Mouse (Mus musculus) gastrocnemius, postnatal 14 days (tissue): ENCODE results near the gene Hcls1. TPM values are rescaled to one million over a fixed set of nuclear protein-coding genes. Genes with fewer than 3 reads are reported as not detected.

Experiments
- DNase-seq: peaks from one replicate; pipeline ENCODE4 v3.0.0; 2021; ENCODE audit warnings: mixed read lengths
- intact Hi-C: fragments of 180-260 bp; cut with DNase I; formaldehyde crosslinking; loops from one replicate; pipeline ENCODE4 v1.15.1; 2025; ENCODE audit warnings: low total_unique reads
- total RNA-seq, 2 experiments: library from RNA; stranded (reverse); gene quantifications; 2 replicates each; pipeline ENCODE4 v1.2.3; 2021

Hcls1 gene
- total RNA-seq, 2 experiments from 2014 or later: 4.7 to 5.5 TPM

GRCm38 (mm10) chr16:36927495-36928105, 7.2 kb upstream of the Hcls1 start:
- no peak for DNase-seq
- intact Hi-C loops: no loop called here

DNA sequence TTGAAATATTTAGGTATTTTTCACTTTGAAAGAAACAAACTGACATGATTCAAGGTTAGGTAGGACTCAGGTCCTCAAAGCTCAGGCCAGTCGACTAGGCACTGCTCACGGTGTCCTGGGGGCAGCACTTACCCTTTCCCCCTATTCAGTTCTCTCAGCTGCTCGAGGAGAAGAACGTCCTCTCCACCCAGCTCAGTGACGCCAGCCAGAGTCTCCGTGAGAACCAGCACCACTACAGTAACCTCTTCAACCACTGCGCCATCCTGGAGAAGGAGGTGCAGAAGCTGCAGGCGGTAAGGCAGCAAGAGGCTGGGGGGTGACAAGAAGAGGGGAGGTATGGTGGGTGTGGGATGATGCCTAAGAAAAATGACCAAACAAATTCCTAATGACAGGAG, 6.7 kb upstream of the Hcls1 start:
- intact Hi-C loops: no loop called here

GRCm38 (mm10) chr16:36929216-36929615, 5.6 kb upstream of the Hcls1 start:
- DNase-seq: no peak
- intact Hi-C loops: no loop called here

More for the DNA sequence above, 6.7 kb upstream of the Hcls1 start:
- DNase-seq: no peak

GRCm38 (mm10) chr16:36930231-36931136, 4.3 kb upstream of the Hcls1 start:
- DNase-seq: no peak
- intact Hi-C loops: no loop called here

GRCm38 (mm10) chr16:36931381-36931780, 3.4 kb upstream of the Hcls1 start:
- DNase-seq: no peak

DNA sequence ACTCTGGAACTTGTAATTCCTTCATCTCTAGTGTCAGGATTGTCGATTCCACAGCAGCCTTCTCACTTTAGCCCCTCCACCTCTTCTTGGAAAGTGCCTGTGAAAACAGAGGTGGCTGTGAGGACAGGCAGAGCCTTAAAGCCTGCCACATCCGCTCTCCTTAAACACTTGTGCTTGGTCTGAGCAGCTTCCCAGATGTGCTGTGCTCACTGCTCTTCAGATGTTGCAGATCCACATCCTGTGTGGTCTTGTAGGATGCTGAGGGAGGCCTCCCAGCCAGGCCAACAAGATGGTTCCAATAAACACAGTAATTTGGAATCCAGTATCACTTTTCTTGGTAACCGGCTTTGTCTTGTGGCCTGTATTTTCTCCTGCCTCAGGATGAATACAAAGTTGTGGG, 2.8 kb upstream of the Hcls1 start:
- intact Hi-C loops: no loop called here
- DNase-seq: no peak

More at GRCm38 (mm10) chr16:36931381-36931780, 3.4 kb upstream of the Hcls1 start:
- intact Hi-C loops: no loop called here

- DNase-seq: no peak
- intact Hi-C loops: no loop called here
These were observed 2.2 kb upstream of the Hcls1 start for GRCm38 (mm10) chr16:36932546-36932945.

DNA sequence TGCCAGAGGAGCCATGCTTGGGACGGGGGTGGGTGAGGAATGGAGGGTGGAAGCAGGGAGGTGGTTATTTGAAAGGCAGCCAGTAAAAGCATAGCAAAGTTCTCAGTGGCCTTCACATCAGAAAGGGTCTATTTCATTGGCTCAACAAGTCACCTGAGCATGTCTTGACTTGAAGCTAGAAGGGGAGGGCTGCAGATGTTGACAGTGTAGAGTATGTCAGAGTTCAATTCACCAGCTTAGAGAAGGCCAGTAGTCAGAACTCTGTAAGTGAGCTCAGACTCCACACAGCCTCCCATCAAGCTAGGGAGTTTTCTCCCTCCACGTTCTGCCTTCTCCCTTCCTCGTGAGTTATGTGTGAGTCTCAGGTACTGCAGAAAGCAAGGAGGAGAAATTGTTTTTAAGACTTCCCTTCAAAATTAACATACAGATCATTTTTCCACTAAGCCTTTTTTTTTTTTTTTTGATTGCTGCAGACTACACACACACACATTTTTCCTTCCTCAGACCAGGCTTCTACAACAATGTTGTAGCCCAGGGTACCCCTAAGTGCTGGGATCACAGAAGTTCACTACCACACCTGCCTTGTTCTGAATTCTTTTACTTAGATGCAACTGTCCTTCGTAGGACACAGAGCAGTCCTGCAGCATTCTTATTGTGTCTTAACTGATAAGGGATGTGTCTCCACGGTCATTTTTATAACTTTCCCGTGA, 497 bp upstream of the Hcls1 start:
- DNase-seq: no peak
- intact Hi-C loops: no loop called here

DNA sequence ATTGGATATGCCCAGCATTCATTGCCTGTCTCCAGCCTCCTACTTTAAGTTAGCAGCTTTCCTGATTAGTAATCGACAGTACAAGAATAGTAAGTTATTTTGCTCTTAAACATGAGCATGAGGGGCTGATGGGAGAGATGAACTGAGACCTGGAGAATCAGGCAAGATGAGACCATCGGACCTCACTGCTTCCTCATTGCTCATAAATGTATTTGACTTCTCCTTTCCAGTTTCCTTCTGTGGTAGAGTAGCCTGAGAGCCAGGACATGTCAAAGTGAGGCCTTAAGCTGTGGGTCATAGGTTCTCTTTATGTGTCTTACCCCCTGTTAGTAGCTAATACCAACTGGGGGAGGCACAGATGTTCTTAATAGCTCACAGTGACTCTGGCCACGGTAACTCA, 1.0 kb downstream of the Hcls1 start:
- DNase-seq: no peak
- intact Hi-C loops: no loop called here

DNA sequence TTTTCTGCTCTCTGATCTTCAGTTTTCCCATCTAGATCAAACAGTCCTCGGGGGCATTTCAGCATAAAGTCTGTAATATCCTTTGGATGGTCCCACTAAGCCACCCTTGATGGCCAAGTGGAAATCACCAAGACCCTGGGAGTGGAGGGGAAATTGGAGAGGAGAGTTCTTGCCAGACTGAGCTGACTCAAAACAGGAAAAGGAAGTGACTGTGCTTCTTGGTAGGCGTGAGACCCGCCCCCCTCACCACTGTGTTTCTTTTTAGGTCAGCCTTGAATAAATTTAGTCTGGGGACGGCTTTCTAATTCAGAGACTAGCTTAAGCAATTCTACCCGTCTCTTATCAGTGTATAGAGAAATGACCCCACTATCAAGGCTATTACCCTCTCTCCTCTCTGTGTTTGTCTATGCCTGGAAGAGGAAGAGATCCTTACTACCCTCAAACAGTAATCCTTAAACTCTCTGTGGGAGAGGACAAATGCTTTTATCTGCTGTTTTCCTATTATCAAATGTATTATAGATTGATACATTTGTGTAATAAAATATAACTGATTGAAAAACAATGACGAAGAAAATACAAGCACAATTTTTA, 6.4 kb downstream of the Hcls1 start:
- intact Hi-C loops: no loop called here
- no peak for DNase-seq

DNA sequence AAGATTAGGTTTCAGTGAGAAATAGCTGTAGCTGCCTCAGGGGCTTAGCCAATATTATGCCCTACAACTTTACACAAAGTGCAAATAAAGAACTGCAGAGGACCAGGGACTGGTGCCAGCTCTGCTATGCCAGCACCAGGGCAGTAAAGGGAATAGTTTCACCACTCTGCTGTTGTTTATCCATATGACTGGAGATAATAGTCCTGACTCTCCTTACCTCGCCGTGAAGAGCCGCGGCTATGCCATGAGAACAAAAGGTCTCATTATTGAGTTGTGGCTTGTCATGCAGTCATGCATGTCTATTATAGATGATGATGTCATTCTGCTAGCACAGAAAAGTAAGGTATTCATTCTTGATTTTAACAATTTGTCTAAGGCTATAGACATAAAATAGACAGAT, 7.1 kb downstream of the Hcls1 start:
- DNase-seq: no peak
- intact Hi-C loops: no loop called here

- DNase-seq: no peak
- intact Hi-C loops: no loop called here
These were observed 8.8 kb downstream of the Hcls1 start for GRCm38 (mm10) chr16:36943591-36943990.

DNA sequence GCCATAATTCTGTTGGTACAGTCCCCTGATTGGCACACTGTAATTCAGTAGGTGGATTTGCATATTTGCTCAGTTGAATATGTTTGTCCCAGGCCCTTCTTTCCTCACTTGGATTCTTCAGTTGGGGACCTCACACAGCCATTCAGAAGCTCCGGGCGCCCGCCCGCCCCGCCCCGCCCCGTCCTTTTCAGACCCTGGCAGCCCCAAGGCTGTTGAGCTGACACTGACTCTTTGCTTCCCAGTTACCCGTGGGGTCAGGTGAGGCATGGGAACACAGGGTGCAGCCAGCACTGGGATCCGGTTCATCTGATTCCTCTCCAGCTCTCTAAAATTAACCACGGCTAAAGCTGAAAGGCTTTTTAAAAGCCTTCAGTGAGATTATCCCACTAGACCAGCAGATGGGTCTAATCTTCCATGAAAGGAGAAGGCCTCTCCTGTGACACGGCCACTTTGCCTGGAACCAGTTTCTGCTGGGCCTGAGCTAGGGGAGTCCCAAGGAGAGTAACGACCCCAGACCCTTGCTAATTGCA, 10.2 kb downstream of the Hcls1 start:
- DNase-seq: peak; percentile 63
- intact Hi-C loops: no loop called here

DNA sequence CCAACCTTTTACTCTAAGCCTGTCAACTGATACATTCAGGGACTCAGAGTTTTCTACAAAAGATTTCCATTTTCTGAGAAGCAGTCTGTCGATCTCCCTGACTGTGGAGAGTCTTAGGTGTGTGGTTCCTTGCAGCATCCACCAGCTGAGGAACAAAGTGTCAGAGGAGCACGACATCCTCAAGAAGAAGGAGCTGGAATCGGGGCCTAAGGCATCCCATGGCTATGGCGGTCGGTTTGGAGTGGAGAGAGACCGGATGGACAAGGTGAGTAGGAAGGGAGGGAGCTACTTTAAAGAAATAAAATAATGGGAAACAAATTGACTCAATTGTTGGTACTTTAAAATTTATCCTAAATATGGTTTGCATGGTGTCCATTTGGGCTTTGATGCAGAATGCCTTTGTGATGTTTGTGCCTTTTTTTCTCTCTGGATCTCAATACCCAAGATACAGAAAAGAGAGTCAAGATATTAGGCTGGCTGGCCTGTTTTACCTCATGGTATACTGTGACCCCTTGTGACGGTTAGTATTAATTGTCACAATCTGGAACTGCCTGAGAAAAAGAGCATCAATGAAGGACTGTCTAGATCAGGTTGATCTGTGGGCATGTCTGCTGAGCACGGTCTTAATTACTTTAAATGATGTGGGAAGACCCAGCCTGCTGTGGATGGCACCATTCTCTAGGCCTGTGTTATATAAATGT, 11.8 kb downstream of the Hcls1 start:
- DNase-seq: no peak
- intact Hi-C loops: no loop called here

DNA sequence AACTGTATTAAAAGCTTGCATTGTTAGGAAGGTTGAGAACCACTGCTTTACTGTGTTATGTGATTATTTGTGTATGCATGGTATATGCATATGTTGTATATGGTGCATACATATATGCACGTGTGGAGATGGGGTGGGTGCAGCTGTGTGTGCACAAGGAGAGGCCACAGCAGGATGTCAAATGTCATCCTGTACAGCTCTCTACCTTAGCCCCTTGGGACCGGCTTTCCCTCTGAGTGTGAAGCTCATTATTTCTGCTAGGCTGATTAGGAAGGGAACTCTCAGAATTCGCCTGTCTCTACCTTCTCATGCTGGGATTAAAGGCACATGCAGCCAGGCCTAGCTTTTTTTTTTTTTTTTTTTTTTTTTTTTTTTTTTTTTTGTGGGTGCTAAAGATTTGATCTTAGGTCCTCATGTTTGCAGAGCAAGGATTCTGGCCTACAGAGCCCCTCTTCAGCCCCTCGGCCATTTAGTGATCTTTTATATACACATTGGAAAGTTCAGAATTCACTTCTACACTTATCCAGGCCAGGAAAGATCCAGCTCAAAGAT, 12.9 kb downstream of the Hcls1 start:
- DNase-seq: no peak

GRCm38 (mm10) chr16:36949614-36950336, 15.0 kb downstream of the Hcls1 start:
- DNase-seq: no peak
- intact Hi-C loops: no loop called here

More for the DNA sequence above, 12.9 kb downstream of the Hcls1 start:
- intact Hi-C loops: no loop called here

DNA sequence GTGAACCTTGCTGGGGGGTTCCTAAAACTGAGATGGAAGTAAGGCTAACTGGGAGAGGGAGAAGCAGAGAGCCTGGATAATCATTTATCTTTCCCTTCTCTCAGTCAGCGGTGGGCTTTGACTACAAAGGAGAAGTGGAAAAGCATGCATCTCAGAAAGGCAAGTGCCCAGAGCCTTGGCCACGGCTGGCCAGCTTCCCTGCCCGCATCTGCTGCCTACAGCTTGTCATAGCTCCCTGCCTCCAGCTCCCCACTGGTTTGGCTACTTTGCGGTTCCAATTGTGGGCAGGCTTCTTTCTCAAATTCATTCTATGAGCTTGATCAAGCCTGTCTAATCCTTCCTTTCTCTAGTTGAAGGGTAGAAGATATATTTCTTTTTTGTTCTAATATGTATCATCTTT, 16.2 kb downstream of the Hcls1 start:
- intact Hi-C loops: no loop called here
- no peak for DNase-seq

GRCm38 (mm10) chr16:36955106-36955505, 20.3 kb downstream of the Hcls1 start:
- intact Hi-C loops: no loop called here
- no peak for DNase-seq
